Mouse (Mus musculus) intestine, embryonic 15.5 days (tissue): ENCODE measurements around the gene Ptpn7. TPM values are rescaled to one million over a fixed set of nuclear protein-coding genes. Genes with fewer than 3 reads are reported as not detected.

Experiments used
- ATAC-seq: fragments of 200-750 bp; cut with Nextera tagmentation; 2 replicates; pipeline ENCODE4 v1.8.0; 2017; ENCODE audit warnings: moderate TSS enrichment, moderate library complexity
- H3K27ac ChIP-seq: fragments of 300-500 bp; sonication (generic); 2 replicates; pipeline ENCODE4 v1.5.1; 2015; ENCODE audit warnings: mild to moderate bottlenecking, inconsistent platforms
- H3K27me3 ChIP-seq: fragments of 300-500 bp; sonication (generic); replicated peaks from 2 replicates; pipeline ENCODE4 v1.6.1; 2015; ENCODE audit warnings: inconsistent platforms
- H3K36me3 ChIP-seq: fragments of 300-500 bp; sonication (generic); 2 replicates; pipeline ENCODE4 v1.6.1; 2015; ENCODE audit warnings: inconsistent platforms
- H3K4me1 ChIP-seq: fragments of 300-500 bp; sonication (generic); replicated peaks from 2 replicates; pipeline ENCODE4 v1.6.1; 2015; ENCODE audit warnings: inconsistent platforms
- H3K4me2 ChIP-seq: fragments of 300-500 bp; sonication (generic); replicated peaks from 2 replicates; pipeline ENCODE4 v1.6.1; 2015; ENCODE audit warnings: mild to moderate bottlenecking, inconsistent platforms
- H3K4me3 ChIP-seq: fragments of 300-500 bp; sonication (generic); replicated peaks from 2 replicates; pipeline ENCODE4 v1.5.1; 2015; ENCODE audit warnings: inconsistent platforms
- H3K9ac ChIP-seq: fragments of 300-500 bp; sonication (generic); 2 replicates; pipeline ENCODE4 v1.6.1; 2015; ENCODE audit warnings: inconsistent platforms
- H3K9me3 ChIP-seq: fragments of 300-500 bp; sonication (generic); 2 replicates; pipeline ENCODE4 v1.6.1; 2016; ENCODE audit warnings: inconsistent platforms
- WGBS: fragments of 180-500 bp; shearing (Covaris S2); methylation state at CpG from one replicate; pipeline ENCODE4 v1.1.7; 2015; 5-methylcytosine and 5-hydroxymethylcytosine counted together
- polyA plus RNA-seq: library from polyadenylated mRNA; unstranded; fragments of >200 nt; fragmentation: Nextera tagmentation; extraction: Ambion mirVana; gene quantifications from 2 replicates; pipeline ENCODE4 v1.2.1, GENCODE M21; 2015

Gene Ptpn7
- polyA plus RNA-seq, 1 experiment from 2014 or later, result 2.0 TPM

GRCm38 (mm10) chr1:135130376-135131018 lies 2.0 kb upstream of the Ptpn7 start:
- WGBS, result 54% methylated on average over 2 of the region's 2 CpGs
- no peak for ATAC-seq
- no peak overlapping the region for H3K4me2 ChIP-seq

GRCm38 (mm10) chr1:135131034-135131433 lies 1.5 kb upstream of the Ptpn7 start:
- 0 out of 2 replicates have a peak, but pooled peaks cover 23% of the 10 kb centered on the region for H3K4me1 ChIP-seq
- H3K36me3 ChIP-seq, result no peaks in the 10 kb centered on the region
- no peak overlapping the region for H3K4me3 ChIP-seq
- H3K9me3 ChIP-seq, result no peaks in the 10 kb centered on the region
- ATAC-seq, result no peak
- no peak overlapping the region for H3K4me2 ChIP-seq
- peaks cover 9% of the 10 kb centered on the region; the same call in 1 of the 2 replicates for H3K27me3 ChIP-seq
- no peak overlapping the region for H3K9ac ChIP-seq
- 0 out of 2 replicates have a peak overlapping the region, but pooled peaks have one; percentile 36 for H3K27ac ChIP-seq
- WGBS, result 26% methylated on average over 6 of the region's 6 CpGs

More at GRCm38 (mm10) chr1:135130376-135131018, 2.0 kb upstream of the Ptpn7 start:
- H3K27me3 ChIP-seq, result peaks cover 9% of the 10 kb centered on the region; the same call in 1 of the 2 replicates
- H3K9ac ChIP-seq, result no peak overlapping the region
- H3K36me3 ChIP-seq, result no peaks in the 10 kb centered on the region
- H3K9me3 ChIP-seq, result no peaks in the 10 kb centered on the region
- H3K4me3 ChIP-seq, result no peak overlapping the region
- 0 out of 2 replicates have a peak, but pooled peaks cover 27% of the 10 kb centered on the region for H3K4me1 ChIP-seq
- H3K27ac ChIP-seq, result no peak overlapping the region

- Histone ChIP-seq H3K27me3 (peaks cover 9% of the 10 kb centered on the region; the same call in 1 of the 2 replicates), H3K9me3 (no peaks in the 10 kb centered on the region), H3K4me3 (no peak overlapping the region), H3K4me1 (0 out of 2 replicates have a peak, but pooled peaks cover 20% of the 10 kb centered on the region), H3K4me2 (no peak overlapping the region), H3K27ac (no peak overlapping the region), H3K9ac (no peak overlapping the region), H3K36me3 (no peaks in the 10 kb centered on the region)
- 45% methylated on average over 8 of the region's 8 CpGs for WGBS
- no peak for ATAC-seq
Measured at GRCm38 (mm10) chr1:135131560-135131959, 940 bp upstream of the Ptpn7 start.

GRCm38 (mm10) chr1:135132893-135133369 lies 431 bp downstream of the Ptpn7 start:
- Histone ChIP-seq H3K4me1 (0 out of 2 replicates have a peak, but pooled peaks cover 12% of the 10 kb centered on the region), H3K9ac (no peak overlapping the region), H3K36me3 (no peaks in the 10 kb centered on the region), H3K4me2 (no peak overlapping the region), H3K9me3 (no peaks in the 10 kb centered on the region), H3K27me3 (peaks cover 9% of the 10 kb centered on the region; the same call in 1 of the 2 replicates), H3K27ac (no peak overlapping the region), H3K4me3 (no peak overlapping the region)
- ATAC-seq, result peak; percentile 20; the same call in 1 of the 2 replicates
- WGBS, result 77% methylated on average over 9 of the region's 9 CpGs

GRCm38 (mm10) chr1:135133678-135134435 lies 1.4 kb downstream of the Ptpn7 start:
- H3K4me2 ChIP-seq, result no peak overlapping the region
- H3K4me1 ChIP-seq, result 0 out of 2 replicates have a peak, but pooled peaks cover 10% of the 10 kb centered on the region
- H3K9me3 ChIP-seq, result no peaks in the 10 kb centered on the region
- WGBS, result 75% methylated on average over 10 of the region's 10 CpGs
- H3K36me3 ChIP-seq, result no peaks in the 10 kb centered on the region
- no peak overlapping the region for H3K27ac ChIP-seq
- ATAC-seq, result no peak
- peaks cover 9% of the 10 kb centered on the region; the same call in 1 of the 2 replicates for H3K27me3 ChIP-seq
- H3K9ac ChIP-seq, result no peak overlapping the region
- H3K4me3 ChIP-seq, result no peak overlapping the region

- Histone ChIP-seq H3K9ac (no peak overlapping the region), H3K4me1 (0 out of 2 replicates have a peak, but pooled peaks cover 10% of the 10 kb centered on the region), H3K9me3 (no peaks in the 10 kb centered on the region), H3K27me3 (no peaks in the 10 kb centered on the region), H3K4me3 (no peak overlapping the region), H3K4me2 (no peak overlapping the region), H3K27ac (no peak overlapping the region), H3K36me3 (no peaks in the 10 kb centered on the region)
- no peak for ATAC-seq
- 81% methylated on average over 8 of the region's 8 CpGs for WGBS
Measured at GRCm38 (mm10) chr1:135135111-135135787, 2.7 kb downstream of the Ptpn7 start.

- Histone ChIP-seq H3K4me1 (0 out of 2 replicates have a peak, but pooled peaks cover 2% of the 10 kb centered on the region), H3K27me3 (no peaks in the 10 kb centered on the region), H3K27ac (no peak overlapping the region), H3K9me3 (no peaks in the 10 kb centered on the region), H3K4me2 (no peak overlapping the region), H3K36me3 (no peaks in the 10 kb centered on the region), H3K4me3 (no peak overlapping the region), H3K9ac (no peak overlapping the region)
- WGBS, result 3% methylated on average over 1 of the region's 1 CpGs
- no peak for ATAC-seq
Measured at GRCm38 (mm10) chr1:135136500-135136899, 4.0 kb downstream of the Ptpn7 start.

- no peaks in the 10 kb centered on the region for H3K9me3 ChIP-seq
- no peak overlapping the region for H3K27ac ChIP-seq
- H3K36me3 ChIP-seq, result no peaks in the 10 kb centered on the region
- peaks cover 2% of the 10 kb centered on the region; the same call in 1 of the 2 replicates for H3K27me3 ChIP-seq
- H3K4me3 ChIP-seq, result no peak overlapping the region
- H3K4me1 ChIP-seq, result no peaks in the 10 kb centered on the region
- WGBS, result 53% methylated on average over 2 of the region's 2 CpGs
- no peak overlapping the region for H3K9ac ChIP-seq
- H3K4me2 ChIP-seq, result no peak overlapping the region
- no peak for ATAC-seq
Measured at GRCm38 (mm10) chr1:135139906-135140305, 7.4 kb downstream of the Ptpn7 start.

GRCm38 (mm10) chr1:135142452-135142851 lies 10.0 kb downstream of the Ptpn7 start:
- H3K4me2 ChIP-seq, result no peak overlapping the region
- H3K9me3 ChIP-seq, result no peaks in the 10 kb centered on the region
- no peak overlapping the region for H3K4me3 ChIP-seq
- H3K9ac ChIP-seq, result no peak overlapping the region
- no peaks in the 10 kb centered on the region for H3K36me3 ChIP-seq
- WGBS, result 55% methylated on average over 2 of the region's 2 CpGs
- H3K4me1 ChIP-seq, result no peaks in the 10 kb centered on the region; the same call in 1 of the 2 replicates
- ATAC-seq, result no peak
- peaks cover 2% of the 10 kb centered on the region; the same call in 1 of the 2 replicates for H3K27me3 ChIP-seq
- no peak overlapping the region for H3K27ac ChIP-seq

- no peak overlapping the region for H3K27ac ChIP-seq
- no peak overlapping the region for H3K4me3 ChIP-seq
- ATAC-seq, result no peak
- H3K27me3 ChIP-seq, result peaks cover 2% of the 10 kb centered on the region; the same call in 1 of the 2 replicates
- H3K9ac ChIP-seq, result no peak overlapping the region
- WGBS, result 82% methylated on average over 2 of the region's 2 CpGs
- peaks cover 12% of the 10 kb centered on the region for H3K4me1 ChIP-seq
- H3K9me3 ChIP-seq, result no peaks in the 10 kb centered on the region
- H3K36me3 ChIP-seq, result no peaks in the 10 kb centered on the region
- no peak overlapping the region for H3K4me2 ChIP-seq
Measured at GRCm38 (mm10) chr1:135143940-135144339, 11.4 kb downstream of the Ptpn7 start.

- H3K4me2 ChIP-seq, result peak within 1 kb of the TSS; percentile 76
- no peaks in the 10 kb centered on the region for H3K9me3 ChIP-seq
- H3K4me1 ChIP-seq, result peaks cover 26% of the 10 kb centered on the region
- peak within 1 kb of the TSS; percentile 98 for H3K9ac ChIP-seq
- under 1% methylated on average over 69 of the region's 78 CpGs for WGBS
- H3K27me3 ChIP-seq, result peaks cover 2% of the 10 kb centered on the region; the same call in 1 of the 2 replicates
- peak; percentile 90 for ATAC-seq
- H3K4me3 ChIP-seq, result peak within 1 kb of the TSS; percentile 96
- no peaks in the 10 kb centered on the region; the same call in 1 of the 2 replicates for H3K36me3 ChIP-seq
- peak within 1 kb of the TSS; percentile 90 for H3K27ac ChIP-seq
Measured at GRCm38 (mm10) chr1:135146077-135146945, 13.8 kb downstream of the Ptpn7 start, which contains the start of gene Arl8a. Gene Arl8a, plus strand, starts transcription at chr1:135146824.
